Mouse (Mus musculus) megakaryocyte, embryonic 14.5 days (primary cell): ENCODE measurements around the gene Hist1h2bm.

ENCODE experiments used
- FLI1 ChIP-seq: IDR thresholded peaks from 2 replicates; pipeline ENCODE4 v1.6.1; 2012; ENCODE audit warnings: low read length, inconsistent platforms, mixed read lengths
- GATA1 ChIP-seq: IDR thresholded peaks from 3 replicates; pipeline ENCODE4 v1.6.1; 2012; ENCODE audit warnings: mixed read lengths, low read length, inconsistent platforms, borderline replicate concordance

DNA sequence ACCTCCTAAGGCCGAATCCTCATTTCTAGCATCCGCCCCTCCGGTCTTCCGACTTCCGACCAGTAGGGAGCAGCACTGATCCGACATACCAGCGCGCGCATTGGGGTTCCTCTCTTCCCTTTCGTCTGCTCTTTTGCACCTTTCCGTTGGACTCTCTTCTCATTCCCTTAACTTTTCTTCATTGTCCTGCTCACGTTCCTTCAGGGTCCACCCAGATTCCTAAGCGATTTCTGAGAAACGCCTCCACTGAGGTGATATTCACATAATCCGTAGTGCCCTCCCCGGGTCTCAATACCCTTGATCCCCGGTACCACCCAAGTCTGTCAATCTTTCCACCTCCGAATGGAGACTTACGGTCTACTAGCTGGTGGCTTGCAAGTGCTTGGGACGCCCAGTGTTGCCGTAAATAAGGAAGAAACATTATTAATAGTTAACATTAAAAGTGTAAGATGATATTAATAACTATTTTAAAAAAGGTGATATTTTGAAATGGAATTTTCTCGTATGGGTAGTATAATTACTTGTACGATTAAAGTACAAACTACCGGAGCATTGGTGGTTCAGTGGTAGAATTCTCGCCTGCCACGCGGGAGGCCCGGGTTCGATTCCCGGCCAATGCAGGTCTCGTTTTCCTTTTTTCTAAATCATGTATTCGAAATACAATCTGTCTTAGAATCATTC, 11.7 kb upstream of the Hist1h2bm start:
- TF ChIP-seq GATA1 (no peak), FLI1 (no peak)
